In the genomic region with DNA sequence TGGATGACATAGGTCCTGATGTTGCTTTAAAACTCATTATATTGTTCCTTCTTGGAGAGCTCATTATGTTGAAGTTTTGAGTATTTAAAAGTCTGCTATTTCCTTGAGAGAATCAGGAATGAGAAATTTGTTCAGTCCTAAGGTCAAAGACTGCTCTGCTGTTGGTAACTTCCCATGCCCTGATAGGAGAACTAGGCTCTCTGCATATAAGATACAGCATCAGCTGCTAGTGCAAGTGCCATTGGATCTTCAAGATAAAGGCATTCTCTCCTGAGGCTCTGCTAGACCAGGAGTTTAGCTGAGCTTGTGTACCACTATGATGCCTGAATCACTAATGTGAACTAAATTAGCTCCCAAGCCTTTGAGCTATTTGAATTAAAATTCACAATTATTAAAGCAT, we compare ENCODE assay signal across 1 mouse cellular context.
TF ChIP-seq lines count a peak whose summit lies in the region.

No protein-coding gene starts in this region.

TF ChIP-seq in MEL, 35 proteins besides CTCF, POLR2A, EP300 and RAD21:
- TF ChIP-seq SMC3 (IDR thresholded peaks at IDR 0.05; ENCODE audit: low read depth, low read length) (no peak), MXI1 (IDR thresholded peaks at IDR 0.05; ENCODE audit: low read depth, low read length) (no peak), ZMIZ1 (IDR thresholded peaks at IDR 0.05; ENCODE audit: low read depth, low read length) (no peak), BHLHE40 (IDR thresholded peaks at IDR 0.05; ENCODE audit: borderline replicate concordance, low read depth, low read length) (no peak), MYC (IDR thresholded peaks at IDR 0.05; ENCODE audit: low read depth, low read length) (no peak), ETS1 (IDR thresholded peaks at IDR 0.05; ENCODE audit: low read depth, low read length) (no peak), MEF2A (IDR thresholded peaks at IDR 0.05; ENCODE audit: extremely low read depth, insufficient replicate concordance, low read depth, low read length, poor library complexity, severe bottlenecking) (no peak), UBTF (IDR thresholded peaks at IDR 0.05; ENCODE audit: borderline replicate concordance, insufficient read depth, low read depth, low read length) (no peak), GABPA (IDR thresholded peaks at IDR 0.05; ENCODE audit: low read depth, low read length) (no peak), MAFK (IDR thresholded peaks at IDR 0.05; ENCODE audit: borderline replicate concordance, low read depth, low read length) (no peak), SIN3A (IDR thresholded peaks at IDR 0.05; ENCODE audit: low read length) (no peak), TBP (IDR thresholded peaks at IDR 0.05; ENCODE audit: low read depth, low read length) (no peak), RCOR1 (IDR thresholded peaks at IDR 0.05; ENCODE audit: low read depth, low read length) (no peak), POLR2AphosphoS5 (IDR thresholded peaks at IDR 0.05; ENCODE audit: borderline replicate concordance, low read depth, low read length) (no peak)
TF ChIP-seq in MEL: peak in this region for 0.
